Mouse (Mus musculus): ENCODE measurements at regions not wholly inside any gene's neighbourhood (a gene's known extent, or its start where the extent isn't known, plus 50 kb on each side); places are given as distances from the start of the nearest gene placed in this dataset.

DNA sequence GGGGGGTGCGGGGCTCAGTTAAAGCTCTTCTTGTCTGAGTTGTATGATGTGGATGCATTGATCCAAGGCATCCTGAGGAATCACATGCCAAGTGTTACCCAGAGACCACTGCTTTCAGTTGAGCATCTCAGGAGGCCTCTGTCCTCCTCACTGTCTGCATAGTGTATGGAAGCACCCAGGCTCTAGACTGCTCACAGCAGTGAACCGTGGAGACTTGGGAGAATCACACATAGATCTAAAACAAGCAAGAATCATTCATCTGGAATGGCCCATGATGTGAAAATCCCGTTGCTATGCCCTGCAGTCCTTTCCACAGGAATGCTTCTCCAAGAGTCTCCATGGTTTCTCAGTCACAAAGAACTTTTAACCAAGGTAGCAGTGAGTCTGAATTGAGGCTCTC, 170.0 kb upstream of the Nr5a2 start:
- DNase-seq (ENCODE audit: low read depth) = no peak

DNA sequence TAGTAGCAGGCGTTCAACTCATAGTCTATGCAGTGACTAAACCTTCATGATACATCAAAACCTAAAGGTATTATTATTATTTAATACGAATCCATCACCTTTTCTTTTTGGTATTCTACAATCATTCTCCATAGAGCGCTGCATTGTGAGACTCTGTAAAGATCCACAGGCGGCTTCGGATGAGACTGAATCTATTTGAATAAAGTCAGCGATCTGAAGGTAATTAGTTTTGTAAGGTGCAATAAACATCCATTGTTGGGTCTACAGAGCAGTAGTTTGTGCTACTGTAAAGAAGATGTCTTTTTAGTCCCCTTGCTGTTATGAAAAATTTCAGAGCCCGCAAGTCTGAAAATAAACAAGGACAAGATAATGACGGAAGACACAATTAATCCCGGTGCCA, 168.9 kb upstream of the Nr5a2 start:
- no peak for DNase-seq (ENCODE audit: low read depth)

DNA sequence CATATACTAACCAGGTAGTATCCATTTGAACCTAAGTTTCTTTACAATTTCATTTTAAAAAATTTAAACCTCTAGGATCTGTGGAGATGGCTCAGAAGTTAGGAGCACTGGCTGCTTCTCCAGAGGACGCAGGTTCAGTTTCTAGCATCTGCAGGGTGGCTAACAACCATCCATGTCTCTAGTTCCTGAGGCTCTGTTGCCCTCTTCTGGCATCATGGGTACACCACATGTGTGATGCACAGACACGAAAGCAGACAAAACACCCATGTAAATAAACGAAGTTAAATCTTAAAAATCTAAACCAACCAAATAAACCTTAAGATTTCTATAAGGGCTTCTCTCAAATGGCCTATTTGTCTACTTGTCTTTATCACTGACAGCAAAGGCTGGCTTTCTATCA, 157.6 kb upstream of the Nr5a2 start:
- no peak for DNase-seq (ENCODE audit: low read depth)

DNA sequence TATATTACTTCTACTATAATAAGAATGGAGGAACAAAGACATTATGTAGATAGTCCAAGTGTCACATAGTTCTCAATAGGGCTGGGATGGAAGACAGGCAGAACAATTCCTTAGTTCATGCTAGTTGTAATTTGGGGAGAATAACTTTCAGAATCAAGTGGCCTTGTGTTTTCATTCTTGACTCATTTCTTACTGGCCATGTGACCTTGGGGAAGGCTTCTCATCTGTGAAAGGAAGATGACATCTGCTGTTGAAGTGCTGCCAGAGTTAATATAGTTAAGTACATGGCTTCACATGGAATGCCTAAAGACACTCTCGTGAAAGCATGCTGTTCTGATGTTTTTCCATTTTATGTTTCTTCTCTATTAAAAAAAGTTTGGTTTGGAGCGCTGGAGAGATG, 146.2 kb upstream of the Nr5a2 start:
- DNase-seq (ENCODE audit: low read depth) = no peak

DNA sequence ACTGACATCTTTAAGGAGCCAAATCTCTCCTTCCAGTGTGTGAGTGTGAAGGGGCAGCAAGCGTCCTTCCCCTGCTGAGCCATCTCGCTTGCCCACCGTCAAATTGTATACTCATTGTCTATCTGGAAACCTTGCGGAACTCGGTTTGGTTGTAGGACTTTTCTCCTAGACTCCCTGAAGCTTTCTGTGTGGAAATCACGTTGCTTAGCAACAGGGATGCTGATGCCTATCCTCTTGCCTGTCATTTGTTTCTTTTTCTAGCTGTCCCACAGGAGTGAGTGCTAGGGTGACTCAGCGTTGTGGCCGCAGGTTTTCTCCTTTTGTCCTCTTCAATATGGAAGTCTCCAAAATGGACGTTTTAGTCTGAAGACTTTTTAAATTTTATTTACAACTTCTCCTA, 131.5 kb upstream of the Nr5a2 start:
- DNase-seq (ENCODE audit: low read depth) = no peak

DNA sequence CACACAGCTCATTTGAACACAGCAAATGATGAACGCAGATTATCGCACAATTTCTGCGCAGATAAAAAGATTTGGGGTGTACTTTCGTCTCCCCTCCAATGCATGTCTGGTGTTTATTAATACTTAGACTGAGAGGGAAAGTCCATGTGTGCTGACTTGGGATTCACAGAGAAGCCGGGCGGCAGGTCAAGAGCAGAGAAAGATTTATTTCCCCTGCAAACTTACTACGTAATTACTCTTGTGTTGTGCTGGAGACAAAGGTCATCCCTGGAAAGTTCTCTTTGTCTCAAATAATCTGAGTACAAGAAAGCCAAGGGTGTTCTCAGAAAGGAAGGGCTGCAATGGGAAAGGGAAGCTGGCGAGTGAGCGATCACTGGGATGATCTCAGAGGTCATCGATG, 127.9 kb upstream of the Nr5a2 start:
- DNase-seq (ENCODE audit: low read depth) = no peak

DNA sequence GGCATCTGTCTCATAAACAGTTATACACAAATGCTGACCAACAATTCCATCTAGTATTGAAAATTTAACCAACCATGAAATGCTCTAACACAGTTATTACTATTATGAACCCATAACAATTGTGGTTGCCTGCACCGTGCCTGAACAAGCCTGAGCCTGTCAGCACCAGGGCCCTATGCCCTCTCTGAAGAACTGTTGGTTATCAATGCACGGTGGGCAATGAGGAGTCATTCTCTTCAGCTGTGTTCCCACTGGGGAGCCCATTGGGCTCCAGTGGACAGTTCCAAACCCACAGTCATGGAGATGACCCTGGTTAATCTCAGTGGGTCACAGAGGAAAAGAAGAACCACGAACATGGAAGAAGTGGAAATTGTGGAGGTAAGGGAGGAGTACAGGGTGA, 126.5 kb upstream of the Nr5a2 start:
- no peak for DNase-seq (ENCODE audit: low read depth)

DNA sequence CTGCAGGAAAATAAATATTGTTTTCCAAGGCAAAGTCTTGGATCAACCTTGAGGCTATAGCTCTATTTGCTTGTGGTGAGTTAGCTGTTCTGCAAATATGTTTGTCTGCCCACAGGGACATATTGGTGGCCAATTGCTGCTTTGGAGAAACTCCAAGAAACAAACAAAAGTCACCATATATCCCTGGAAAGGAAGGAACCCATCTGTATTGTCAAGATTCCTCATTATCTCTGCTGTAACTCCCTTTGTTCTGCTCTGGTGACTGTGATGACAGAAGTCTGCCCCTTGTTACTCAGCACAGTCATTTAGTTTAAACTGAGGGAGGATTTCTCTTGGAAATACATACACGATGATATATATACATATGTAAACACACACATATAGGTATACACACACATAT, 123.3 kb upstream of the Nr5a2 start:
- no peak for DNase-seq (ENCODE audit: low read depth)

DNA sequence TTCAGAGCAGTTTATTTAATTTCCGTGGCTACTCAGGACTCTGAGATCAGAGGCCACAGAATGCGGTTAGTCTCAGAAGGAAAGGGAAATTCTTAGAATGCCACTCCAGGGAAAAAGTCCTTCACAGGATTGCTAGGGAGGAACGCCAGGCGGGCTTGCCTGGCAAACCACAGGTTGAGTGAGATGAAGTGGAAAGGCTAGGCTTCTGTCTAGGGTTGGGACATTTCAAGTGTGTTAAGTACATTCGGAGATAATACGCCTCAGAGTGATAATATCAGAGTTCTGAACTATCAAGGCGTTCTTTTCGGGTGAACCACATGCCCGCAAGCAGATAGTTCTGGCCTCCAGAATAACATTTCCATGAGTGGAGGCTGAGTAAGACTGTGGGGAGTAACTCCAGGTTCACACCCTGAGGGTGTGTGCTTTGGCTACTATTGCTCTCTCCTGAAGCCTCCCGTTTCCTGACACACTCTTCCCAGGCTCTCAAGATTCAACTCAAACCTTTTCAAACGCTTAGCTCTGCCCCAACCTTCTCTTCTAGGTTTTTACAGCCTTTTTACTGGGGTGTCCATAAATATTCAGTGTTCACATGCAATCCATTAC, 119.3 kb upstream of the Nr5a2 start:
- DNase-seq (ENCODE audit: low read depth) = no peak

DNA sequence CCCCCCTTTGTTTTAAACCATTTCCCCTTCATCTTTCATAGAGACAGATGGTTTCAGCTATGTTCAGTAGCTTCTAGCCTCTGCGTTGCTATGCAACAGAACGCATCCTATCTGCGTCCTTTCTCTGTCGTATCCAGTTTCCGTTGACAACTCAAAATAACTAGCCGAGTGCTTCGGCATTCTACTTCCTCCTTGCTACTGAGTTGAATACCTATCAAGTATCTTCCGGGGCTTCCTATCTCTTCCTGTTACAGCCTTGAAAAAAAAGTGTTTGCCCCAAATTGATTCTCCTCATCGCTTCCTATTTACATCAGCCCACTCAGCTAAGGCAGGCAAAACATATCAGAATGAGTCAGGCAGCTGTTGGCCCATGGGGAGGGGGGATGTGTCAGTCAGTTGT, 114.5 kb upstream of the Nr5a2 start:
- no peak for DNase-seq (ENCODE audit: low read depth)

DNA sequence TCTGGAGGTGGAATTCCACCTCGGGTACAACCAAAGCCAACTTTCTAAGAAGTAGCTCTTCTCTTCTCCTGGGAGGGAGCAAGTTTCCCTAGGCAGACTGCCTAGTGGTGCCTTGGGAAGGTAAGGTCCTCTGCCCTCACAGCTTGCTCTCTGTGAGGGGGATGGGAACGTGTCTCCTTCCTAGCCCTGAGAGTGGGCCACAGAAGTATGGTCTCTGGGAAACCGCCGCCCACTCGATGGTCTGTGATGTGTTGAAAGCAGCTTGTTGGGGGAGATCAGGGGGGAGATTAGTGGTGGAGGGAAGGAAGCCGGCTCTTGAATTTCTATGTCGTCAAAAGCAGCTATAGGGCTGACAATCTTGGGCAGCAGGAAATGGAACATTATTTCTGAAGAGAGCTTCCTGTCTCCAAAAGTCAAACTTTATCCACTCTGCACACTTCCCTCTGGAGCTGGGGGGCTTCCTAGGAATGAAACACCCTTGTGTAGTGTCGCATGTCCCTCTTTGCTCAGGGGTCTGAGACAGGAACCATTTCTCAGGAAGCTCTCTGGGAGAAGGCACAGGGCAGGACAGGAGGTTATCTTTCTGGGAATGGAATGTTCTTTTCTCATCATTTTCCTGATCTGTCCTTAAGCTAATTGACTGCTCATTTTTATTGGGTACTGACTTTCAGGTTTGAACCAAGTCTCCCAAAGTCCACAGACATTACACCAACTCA, 113.8 kb upstream of the Nr5a2 start:
- DNase-seq (ENCODE audit: low read depth) = no peak

DNA sequence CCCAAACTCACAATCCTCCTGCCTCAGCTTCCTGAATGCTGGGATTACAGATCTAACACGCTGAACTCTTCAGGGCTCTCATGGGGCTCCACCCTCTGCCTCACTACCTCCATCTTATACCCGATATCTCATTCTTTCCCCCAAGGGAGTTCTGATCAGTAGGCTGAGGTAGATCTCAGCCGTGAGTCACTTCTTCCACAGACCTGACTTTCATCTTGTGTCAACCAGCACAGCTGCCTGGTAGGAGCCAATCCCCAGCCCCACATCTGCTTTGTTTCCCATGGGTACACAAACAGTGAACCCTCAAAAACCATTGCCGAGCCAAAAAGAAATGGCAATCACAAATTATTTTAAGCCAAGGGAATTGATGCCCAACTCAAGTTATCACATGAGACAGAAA, 100.7 kb upstream of the Nr5a2 start:
- DNase-seq (ENCODE audit: low read depth) = no peak

DNA sequence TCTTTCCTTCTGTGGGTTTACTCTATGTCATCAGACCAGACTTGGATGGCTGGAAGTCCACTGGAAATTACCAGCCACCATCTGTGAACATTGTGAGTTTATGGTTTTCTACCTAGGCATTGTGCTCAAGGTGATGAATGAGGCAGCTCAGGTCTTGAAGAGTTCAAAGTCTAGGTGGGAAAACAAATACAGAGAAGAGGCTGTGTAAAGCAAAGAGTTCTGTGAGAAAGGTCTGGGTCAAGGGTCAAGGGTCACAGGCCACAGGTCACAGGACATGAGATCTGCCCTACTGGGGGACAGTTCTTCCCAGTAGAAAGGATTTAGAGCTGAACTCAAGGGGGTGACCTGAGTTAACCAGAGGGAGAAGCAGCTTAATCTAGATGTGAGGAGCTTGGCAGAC, 92.9 kb upstream of the Nr5a2 start:
- no peak for DNase-seq (ENCODE audit: low read depth)

DNA sequence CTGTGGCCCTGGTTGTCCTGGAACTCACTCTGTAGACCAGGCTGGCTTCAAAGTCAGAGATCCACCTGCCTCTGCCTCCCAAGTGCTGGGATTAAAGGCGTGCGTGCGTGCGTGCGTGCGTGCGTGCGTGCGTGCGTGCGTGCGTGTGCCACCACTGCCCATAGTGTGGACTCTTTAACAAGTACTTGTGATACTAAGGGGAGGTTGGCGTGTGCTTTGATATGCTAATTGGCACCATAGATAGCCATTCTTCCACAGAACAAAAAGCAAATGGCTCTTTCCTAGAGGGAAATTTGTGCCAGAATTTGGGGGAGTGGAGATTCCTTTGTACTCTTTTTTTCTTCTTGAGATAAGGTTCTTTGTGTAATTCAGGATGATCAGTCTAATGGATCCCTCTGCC, 91.3 kb upstream of the Nr5a2 start:
- DNase-seq (ENCODE audit: low read depth) = no peak

DNA sequence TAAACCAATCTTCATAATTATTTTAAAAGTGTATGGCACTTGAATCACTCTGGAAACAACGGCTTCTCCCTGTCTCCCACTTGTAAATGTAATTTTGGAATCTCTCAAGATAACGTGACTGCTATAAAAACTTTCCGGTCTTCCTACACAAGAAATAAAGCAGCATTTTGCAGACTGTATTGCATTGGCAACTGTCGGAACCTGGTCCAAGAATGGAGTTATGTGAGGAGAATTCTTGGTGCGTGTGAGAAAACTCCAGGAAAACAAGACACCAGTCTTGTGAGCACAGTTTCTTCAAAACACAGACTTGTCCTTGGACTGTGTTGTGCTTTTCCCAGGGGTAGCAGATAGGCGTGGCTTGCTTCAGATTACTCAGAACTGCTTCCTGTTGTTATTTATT, 83.8 kb upstream of the Nr5a2 start:
- DNase-seq (ENCODE audit: low read depth) = no peak

DNA sequence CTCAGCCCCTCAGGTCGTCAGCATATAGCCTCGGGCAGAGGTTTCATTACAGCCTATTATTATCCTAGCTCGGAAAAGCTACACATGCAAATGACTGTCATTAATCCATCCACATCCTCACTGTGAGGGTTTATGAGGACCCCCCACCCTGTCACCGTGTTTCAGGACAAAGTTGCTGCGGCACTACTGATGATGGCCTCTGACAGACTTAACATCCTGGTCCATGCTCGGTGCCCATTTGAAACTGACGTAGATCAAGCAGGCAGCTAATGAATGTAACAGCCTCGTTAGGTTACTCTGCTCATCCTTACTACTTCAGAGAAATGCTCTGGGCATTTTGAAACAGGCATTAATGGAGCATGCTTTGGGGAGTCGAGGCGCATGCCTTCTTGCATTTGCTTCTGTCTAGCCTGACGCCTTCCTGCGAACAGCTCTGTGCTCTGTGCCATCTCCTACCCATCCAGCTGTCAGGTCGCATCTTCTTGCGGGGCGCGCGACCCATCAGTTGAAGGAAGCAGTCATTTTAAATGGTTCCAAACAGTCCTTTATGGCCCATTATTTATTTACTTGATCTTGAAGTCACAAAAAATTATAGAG, 82.3 kb upstream of the Nr5a2 start:
- no peak for DNase-seq (ENCODE audit: low read depth)

DNA sequence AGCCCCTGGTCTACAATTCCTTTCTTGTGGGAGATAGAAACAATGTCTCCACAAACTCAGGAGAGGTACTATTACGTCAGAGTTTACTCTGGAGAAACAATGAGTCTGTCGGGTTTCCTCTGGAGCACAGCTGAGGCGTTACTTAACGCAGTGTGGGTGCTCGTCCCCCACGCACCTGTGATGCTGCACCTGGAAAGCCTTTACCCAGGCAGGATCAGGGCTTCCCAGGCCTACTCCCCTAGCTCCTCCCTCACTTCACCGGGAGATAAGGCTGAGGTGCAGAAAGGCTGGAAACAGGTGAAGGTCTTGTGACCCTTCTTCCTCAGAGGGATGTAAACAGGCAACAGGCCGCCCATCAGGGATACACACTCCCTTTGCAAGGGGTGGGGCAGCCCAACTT, 80.7 kb upstream of the Nr5a2 start:
- no peak for DNase-seq (ENCODE audit: low read depth)

DNA sequence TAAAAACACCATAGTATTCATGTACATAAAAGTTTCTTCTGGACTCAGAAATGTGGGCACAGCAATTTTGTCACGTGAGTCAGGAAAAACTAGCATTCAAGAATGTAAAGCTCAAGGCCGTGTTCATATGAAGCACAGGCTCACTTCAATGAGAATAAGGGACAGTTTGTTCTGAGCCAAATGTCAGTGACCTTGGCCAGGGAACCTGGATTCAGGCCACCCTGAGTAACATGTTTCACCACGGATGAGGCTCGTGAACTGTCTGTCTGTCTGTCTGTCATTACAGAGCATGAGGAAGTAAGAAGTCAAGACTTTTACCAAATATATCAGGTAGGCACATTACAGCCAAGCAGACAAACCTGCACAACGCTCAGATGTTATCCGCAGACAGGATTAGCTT, 74.3 kb upstream of the Nr5a2 start:
- no peak for DNase-seq (ENCODE audit: low read depth)

DNA sequence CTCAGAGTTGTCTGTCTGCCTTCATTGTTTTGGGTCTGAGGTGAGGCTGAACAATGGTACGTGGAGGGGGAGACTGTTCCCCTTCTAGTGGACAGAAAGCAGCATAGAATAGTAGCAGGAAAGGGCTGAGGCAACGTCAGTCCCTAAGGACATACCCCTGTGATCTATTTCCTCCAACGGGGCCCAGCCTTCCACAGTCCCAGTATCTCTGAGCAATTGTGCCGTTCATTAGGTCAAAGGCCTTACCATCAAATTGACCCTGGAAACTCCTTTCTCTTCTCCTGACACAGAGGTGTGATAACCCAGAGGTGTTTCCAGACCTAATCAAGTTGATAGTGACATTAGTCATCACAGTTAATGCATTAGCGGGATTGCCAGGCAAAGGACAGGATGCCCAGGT, 73.4 kb upstream of the Nr5a2 start:
- no peak for DNase-seq (ENCODE audit: low read depth)

DNA sequence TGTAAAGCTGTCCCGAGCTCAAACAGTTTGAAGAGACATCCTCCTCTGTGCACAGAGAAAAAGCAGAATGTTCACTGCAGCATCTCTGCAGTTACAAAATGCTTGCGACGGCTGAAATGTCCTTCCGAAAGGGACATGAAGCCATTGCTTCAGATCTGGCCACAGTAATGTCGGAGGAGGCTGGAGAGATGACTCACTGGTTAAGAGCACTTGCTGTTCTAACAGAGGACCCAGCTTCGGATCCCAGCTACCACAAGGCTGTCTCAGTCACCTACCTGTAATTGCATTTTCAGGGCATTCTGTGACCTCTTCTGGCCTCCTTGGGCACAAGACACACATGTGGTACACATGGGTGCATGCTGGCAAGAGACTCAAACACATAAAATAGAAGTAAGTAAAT, 63.5 kb upstream of the Nr5a2 start:
- no peak for DNase-seq (ENCODE audit: low read depth)

DNA sequence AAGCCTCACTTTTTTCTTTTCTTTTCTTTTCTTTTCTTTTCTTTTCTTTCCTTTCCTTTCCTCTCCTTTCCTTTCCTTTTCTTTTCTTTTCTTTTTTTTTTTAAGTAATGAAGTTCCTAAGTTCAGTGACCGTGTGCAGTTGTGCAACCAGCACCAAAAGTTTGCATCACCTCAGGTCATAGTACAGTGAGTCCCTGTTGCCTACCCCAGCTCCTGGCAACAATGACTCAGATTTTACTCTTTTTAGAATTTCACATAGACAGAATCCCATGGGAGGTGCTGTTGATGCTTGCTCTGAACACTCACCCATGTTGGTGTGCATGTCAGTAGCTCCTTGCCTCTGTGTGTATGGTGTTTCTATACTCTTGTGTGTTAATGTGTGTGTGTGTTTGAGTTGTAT, 60.3 kb upstream of the Nr5a2 start:
- DNase-seq (ENCODE audit: low read depth) = no peak

DNA sequence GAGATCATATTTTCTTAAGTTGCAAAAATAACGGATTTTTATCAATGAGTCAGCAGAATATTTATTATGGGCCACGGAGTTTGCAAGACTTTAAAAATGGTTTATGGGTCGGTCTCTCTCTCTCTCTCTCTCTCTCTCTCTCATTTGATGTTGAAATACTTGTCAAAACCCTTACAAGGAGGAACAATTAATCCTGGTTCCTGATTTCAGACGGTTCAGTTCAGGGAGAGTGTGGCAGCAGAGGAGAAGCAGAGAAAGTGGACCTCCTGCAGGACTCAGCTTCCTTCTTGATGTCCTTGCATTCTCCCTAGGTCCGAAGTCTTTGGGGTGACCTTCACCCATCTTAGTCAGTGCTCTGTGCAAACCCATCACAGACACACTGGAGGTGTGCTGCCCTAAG, 57.4 kb upstream of the Nr5a2 start:
- no peak for DNase-seq (ENCODE audit: low read depth)

DNA sequence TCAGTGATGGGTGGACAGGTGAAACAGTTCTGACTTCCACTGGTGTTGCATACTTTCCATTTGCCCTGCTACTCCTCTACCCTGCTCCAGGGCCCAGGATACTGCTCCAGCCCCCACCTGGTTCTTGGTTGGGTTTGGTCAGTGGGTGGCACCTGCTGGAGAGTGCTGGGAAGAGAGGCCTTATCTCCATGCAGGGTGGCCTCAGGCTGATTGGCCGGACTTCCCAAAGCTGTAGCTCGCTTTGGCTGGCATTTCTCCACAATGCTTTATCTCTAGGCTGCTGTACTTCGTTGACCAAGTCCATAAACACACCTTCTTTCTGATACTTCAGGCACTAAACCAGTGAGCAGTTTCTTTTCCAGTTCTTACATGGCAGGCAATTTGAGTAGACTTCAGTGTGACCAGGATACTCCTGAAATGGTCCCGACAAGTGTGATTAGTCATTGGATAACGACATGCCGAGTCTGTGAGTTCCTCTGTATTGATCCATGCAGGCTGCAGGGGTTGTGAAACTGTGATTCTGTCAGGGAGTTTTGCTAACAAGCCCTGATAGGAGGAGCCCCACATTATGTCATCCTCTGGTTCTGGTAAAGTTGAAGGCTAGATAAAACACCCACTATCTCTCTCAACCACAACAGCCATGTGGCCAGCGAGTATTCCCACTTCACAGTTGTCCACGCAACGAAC, 50.1 kb upstream of the Nr5a2 start:
- no peak for DNase-seq (ENCODE audit: low read depth)

Data from 416B (cell line).